Mouse (Mus musculus) activated CD4-positive, CD25-positive, alpha-beta regulatory T cell, adult 4 months (primary cell): ENCODE results near the gene Olfr585. TPM values are rescaled to one million over a fixed set of nuclear protein-coding genes. Genes with fewer than 3 reads are reported as not detected.

Source experiments
- ATAC-seq: one replicate; pipeline ENCODE4 v1.8.0; 2017
- polyA plus RNA-seq, 2 experiments: library from polyadenylated mRNA; unstranded; fragments of 100-300 nt; shearing (Covaris generic); gene quantifications; one replicate each; pipeline ENCODE4 v1.2.1; 2017

The Olfr585 gene
- not detected for polyA plus RNA-seq

GRCm38 (mm10) chr7:103097420-103097819 lies at the start of gene Olfr585:
Gene Olfr585 (plus strand): TSS chr7:103097720.
- no peak for ATAC-seq

- no peak for ATAC-seq
Measured at GRCm38 (mm10) chr7:103051000-103051399, 46.5 kb upstream of the Olfr585 start, which contains the start of gene Olfr583. Gene Olfr583 (plus strand): TSS chr7:103051300.

- no peak for ATAC-seq
Measured at GRCm38 (mm10) chr7:103081585-103081984, 15.9 kb upstream of the Olfr585 start, which contains the start of gene Olfr584. Gene Olfr584 (plus strand): TSS chr7:103081885.

- ATAC-seq: no peak
Measured at GRCm38 (mm10) chr7:103119406-103119805, 21.9 kb downstream of the Olfr585 start.

GRCm38 (mm10) chr7:103125538-103125937 lies 28.0 kb downstream of the Olfr585 start, which contains the start of gene Olfr586:
Gene Olfr586 (minus strand): TSS chr7:103125638.
- ATAC-seq: no peak

GRCm38 (mm10) chr7:103140579-103140978 lies 43.1 kb downstream of the Olfr585 start, which contains the start of gene Olfr588-ps1:
Gene Olfr588-ps1 (plus strand): TSS chr7:103140879.
- ATAC-seq: no peak

Other genes with a start within 250 kb of the Olfr585 start
- gene Olfr566, start 239.0 kb upstream of the Olfr585 start, polyA plus RNA-seq: under 1 TPM in 1 of 2 experiments, not detected in 1; 0.16 TPM
- not detected for gene Olfr568, start 220.6 kb upstream of the Olfr585 start, polyA plus RNA-seq
- gene Olfr569, start 206.8 kb upstream of the Olfr585 start, polyA plus RNA-seq: not detected
- gene Olfr570, start 203.1 kb upstream of the Olfr585 start, polyA plus RNA-seq: not detected
- gene Olfr571, start 180.2 kb upstream of the Olfr585 start, polyA plus RNA-seq: not detected
- gene Olfr572, start 173.3 kb upstream of the Olfr585 start, polyA plus RNA-seq: not detected
- gene Olfr573-ps1, start 155.1 kb upstream of the Olfr585 start, polyA plus RNA-seq: not detected
- not detected for gene Olfr574, start 149.3 kb upstream of the Olfr585 start, polyA plus RNA-seq
- gene Olfr575, start 138.9 kb upstream of the Olfr585 start, polyA plus RNA-seq: not detected
- not detected for gene Olfr576, start 135.1 kb upstream of the Olfr585 start, polyA plus RNA-seq
- gene Olfr577, start 121.8 kb upstream of the Olfr585 start, polyA plus RNA-seq: not detected
- gene Olfr578, start 108.4 kb upstream of the Olfr585 start, polyA plus RNA-seq: not detected
- gene Olfr582, start 59.7 kb upstream of the Olfr585 start, polyA plus RNA-seq: not detected
- not detected for gene Olfr583, start 46.4 kb upstream of the Olfr585 start, polyA plus RNA-seq
- not detected for gene Olfr584, start 15.8 kb upstream of the Olfr585 start, polyA plus RNA-seq
- gene Olfr586, start 27.9 kb downstream of the Olfr585 start, polyA plus RNA-seq: not detected
- gene Olfr588-ps1, start 43.2 kb downstream of the Olfr585 start, polyA plus RNA-seq: under 1 TPM in 1 of 2 experiments, not detected in 1; 0.07 TPM
- gene Olfr589, start 58.6 kb downstream of the Olfr585 start, polyA plus RNA-seq: not detected
- gene Olfr591, start 80.6 kb downstream of the Olfr585 start, polyA plus RNA-seq: under 1 TPM in 1 of 2 experiments, not detected in 1; 0.09 TPM
- gene Olfr592, start 87.1 kb downstream of the Olfr585 start, polyA plus RNA-seq: not detected
- gene Olfr593, start 114.1 kb downstream of the Olfr585 start, polyA plus RNA-seq: not detected
- not detected for gene Olfr594, start 119.3 kb downstream of the Olfr585 start, polyA plus RNA-seq
- gene Usp17ld, start 154.8 kb downstream of the Olfr585 start, polyA plus RNA-seq: not detected
- gene Olfr596, start 207.9 kb downstream of the Olfr585 start, polyA plus RNA-seq: not detected
- gene Olfr597, start 218.6 kb downstream of the Olfr585 start, polyA plus RNA-seq: under 1 TPM in 1 of 2 experiments, not detected in 1; 0.12 TPM
- gene Olfr598, start 225.8 kb downstream of the Olfr585 start, polyA plus RNA-seq: not detected
- not detected for gene Olfr599, start 238.2 kb downstream of the Olfr585 start, polyA plus RNA-seq